Mouse (Mus musculus) midbrain, embryonic 14.5 days (tissue): ENCODE data around the gene Slc35e2. TPM values are rescaled to one million over a fixed set of nuclear protein-coding genes. Genes with fewer than 3 reads are reported as not detected.

ENCODE experiments used
- ATAC-seq: fragments of 200-750 bp; cut with Nextera tagmentation; 2 replicates; pipeline ENCODE4 v1.8.0; 2017; ENCODE audit warnings: moderate number of reproducible peaks, moderate library complexity; ENCODE audit not compliant: low FRiP score, low TSS enrichment
- DNase-seq: peaks from one replicate; pipeline ENCODE4 v3.0.0-alpha.2; 2015
- H3K27ac ChIP-seq: fragments of 300-500 bp; sonication (generic); replicated peaks from 2 replicates; pipeline ENCODE4 v1.5.1; 2014; ENCODE audit warnings: mild to moderate bottlenecking, low read depth, low read length, moderate library complexity
- H3K27me3 ChIP-seq: fragments of 300-500 bp; sonication (generic); 2 replicates; pipeline ENCODE4 v1.6.1; 2014; ENCODE audit warnings: low read length, control low read depth, mixed read lengths; ENCODE audit not compliant: control insufficient read depth, insufficient read depth
- H3K36me3 ChIP-seq: fragments of 300-500 bp; sonication (generic); 2 replicates; pipeline ENCODE4 v1.6.1; 2014; ENCODE audit warnings: low read length, control low read depth; ENCODE audit not compliant: control insufficient read depth, insufficient read depth
- H3K4me1 ChIP-seq: fragments of 300-500 bp; sonication (generic); 2 replicates; pipeline ENCODE4 v1.6.1; 2014; ENCODE audit warnings: mild to moderate bottlenecking, antibody characterized with exemption, low read length, control low read depth; ENCODE audit not compliant: control insufficient read depth, insufficient read depth
- H3K4me2 ChIP-seq: fragments of 300-500 bp; sonication (generic); 2 replicates; pipeline ENCODE4 v1.6.1; 2014; ENCODE audit warnings: mild to moderate bottlenecking, low read length, moderate library complexity
- H3K4me3 ChIP-seq: fragments of 300-500 bp; sonication (generic); replicated peaks from 2 replicates; pipeline ENCODE4 v1.5.1; 2014; ENCODE audit warnings: low read depth, low read length
- H3K9ac ChIP-seq: fragments of 300-500 bp; sonication (generic); replicated peaks from 2 replicates; pipeline ENCODE4 v1.6.1; 2014; ENCODE audit warnings: mild to moderate bottlenecking, low read length, moderate library complexity
- H3K9me3 ChIP-seq: fragments of 300-500 bp; sonication (generic); 2 replicates; pipeline ENCODE4 v1.6.1; 2016; ENCODE audit warnings: low read length, control low read depth, mixed read lengths; ENCODE audit not compliant: control insufficient read depth
- WGBS: fragments of 180-500 bp; shearing (Covaris S2); extraction: QIAGEN DNeasy Blood & Tissue Kit; methylation state at CpG from one replicate; pipeline ENCODE4 v1.1.7; 2014; 5-methylcytosine and 5-hydroxymethylcytosine counted together
- polyA plus RNA-seq: library from polyadenylated mRNA; unstranded; fragments of >200 nt; fragmentation: Nextera tagmentation; extraction: Ambion mirVana; gene quantifications from 2 replicates; pipeline ENCODE4 v1.2.1, GENCODE M21; 2014

Slc35e2 gene
- polyA plus RNA-seq, 1 experiment from 2014 or later: 19.9 TPM

GRCm38 (mm10) chr4:155573155-155573554 lies 28.1 kb upstream of the Slc35e2 start:
- Histone ChIP-seq H3K27me3 (no peaks in the 10 kb centered on the region), H3K4me3 (no peak overlapping the region), H3K9ac (no peak overlapping the region), H3K36me3 (peaks cover 13% of the 10 kb centered on the region), H3K4me2 (no peak overlapping the region), H3K27ac (no peak overlapping the region), H3K4me1 (no peaks in the 10 kb centered on the region), H3K9me3 (no peaks in the 10 kb centered on the region)
- 96% methylated on average over 2 of the region's 2 CpGs for WGBS
- DNase-seq (no peak), ATAC-seq (no peak)

GRCm38 (mm10) chr4:155573876-155574275 lies 27.3 kb upstream of the Slc35e2 start:
- H3K27me3 ChIP-seq: no peaks in the 10 kb centered on the region
- H3K27ac ChIP-seq: no peak overlapping the region
- WGBS: 98% methylated on average over 9 of the region's 9 CpGs
- ATAC-seq (no peak), DNase-seq (no peak)
- H3K9ac ChIP-seq: no peak overlapping the region
- no peaks in the 10 kb centered on the region for H3K4me1 ChIP-seq
- H3K4me2 ChIP-seq: no peak overlapping the region
- H3K36me3 ChIP-seq: peaks cover 20% of the 10 kb centered on the region
- no peaks in the 10 kb centered on the region for H3K9me3 ChIP-seq
- no peak overlapping the region for H3K4me3 ChIP-seq

- no peak overlapping the region for H3K4me2 ChIP-seq
Observed at GRCm38 (mm10) chr4:155574931-155575330, 26.3 kb upstream of the Slc35e2 start.

GRCm38 (mm10) chr4:155575521-155575920 lies 25.7 kb upstream of the Slc35e2 start:
- H3K9ac ChIP-seq: no peak overlapping the region
- H3K4me2 ChIP-seq: no peak overlapping the region
- ATAC-seq (no peak), DNase-seq (no peak)
- H3K27me3 ChIP-seq: no peaks in the 10 kb centered on the region
- H3K4me1 ChIP-seq: no peaks in the 10 kb centered on the region
- no peaks in the 10 kb centered on the region for H3K9me3 ChIP-seq
- no peak overlapping the region for H3K4me3 ChIP-seq
- H3K36me3 ChIP-seq: peaks cover 28% of the 10 kb centered on the region
- WGBS: 91% methylated on average over 8 of the region's 8 CpGs
- no peak overlapping the region for H3K27ac ChIP-seq

More at GRCm38 (mm10) chr4:155574931-155575330, 26.3 kb upstream of the Slc35e2 start:
- H3K9ac ChIP-seq: no peak overlapping the region
- WGBS: 91% methylated on average over 11 of the region's 11 CpGs
- H3K4me1 ChIP-seq: no peaks in the 10 kb centered on the region
- H3K27me3 ChIP-seq: no peaks in the 10 kb centered on the region
- H3K4me3 ChIP-seq: no peak overlapping the region
- peaks cover 27% of the 10 kb centered on the region for H3K36me3 ChIP-seq
- ATAC-seq (no peak), DNase-seq (no peak)
- H3K9me3 ChIP-seq: no peaks in the 10 kb centered on the region
- H3K27ac ChIP-seq: no peak overlapping the region

DNA sequence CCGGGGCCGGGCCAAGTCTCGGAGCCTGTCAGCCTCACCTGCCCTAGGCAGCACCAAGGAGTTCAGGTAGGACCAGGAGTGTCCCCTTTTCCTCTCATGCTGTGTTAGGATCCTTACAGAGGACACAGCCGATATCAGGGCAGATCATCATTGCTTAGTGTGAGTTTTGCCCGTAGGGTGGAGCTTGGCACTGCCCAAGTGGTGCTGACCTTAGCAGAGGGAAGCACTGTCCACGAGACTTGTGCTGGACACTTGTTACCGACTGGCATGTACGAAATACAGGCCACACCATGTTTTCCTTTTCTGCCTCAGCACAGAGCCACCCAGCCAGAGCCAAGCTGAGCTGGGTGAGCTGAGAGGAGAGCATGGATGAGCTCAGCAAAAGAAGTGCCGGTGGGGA lies 24.1 kb upstream of the Slc35e2 start:
- Histone ChIP-seq H3K4me2 (no peak overlapping the region), H3K4me1 (no peaks in the 10 kb centered on the region), H3K36me3 (peaks cover 40% of the 10 kb centered on the region), H3K27me3 (no peaks in the 10 kb centered on the region), H3K9ac (no peak overlapping the region), H3K27ac (no peak overlapping the region), H3K9me3 (no peaks in the 10 kb centered on the region), H3K4me3 (no peak overlapping the region)
- WGBS: 93% methylated on average over 9 of the region's 9 CpGs
- ATAC-seq (no peak), DNase-seq (no peak)

- Histone ChIP-seq H3K4me1 (no peaks in the 10 kb centered on the region), H3K27me3 (no peaks in the 10 kb centered on the region), H3K9me3 (no peaks in the 10 kb centered on the region), H3K4me2 (no peak overlapping the region), H3K36me3 (peaks cover 46% of the 10 kb centered on the region), H3K4me3 (no peak overlapping the region), H3K27ac (no peak overlapping the region), H3K9ac (no peak overlapping the region)
- 89% methylated on average over 5 of the region's 5 CpGs for WGBS
- ATAC-seq (no peak), DNase-seq (no peak)
Observed at GRCm38 (mm10) chr4:155577741-155578140, 23.5 kb upstream of the Slc35e2 start.

DNA sequence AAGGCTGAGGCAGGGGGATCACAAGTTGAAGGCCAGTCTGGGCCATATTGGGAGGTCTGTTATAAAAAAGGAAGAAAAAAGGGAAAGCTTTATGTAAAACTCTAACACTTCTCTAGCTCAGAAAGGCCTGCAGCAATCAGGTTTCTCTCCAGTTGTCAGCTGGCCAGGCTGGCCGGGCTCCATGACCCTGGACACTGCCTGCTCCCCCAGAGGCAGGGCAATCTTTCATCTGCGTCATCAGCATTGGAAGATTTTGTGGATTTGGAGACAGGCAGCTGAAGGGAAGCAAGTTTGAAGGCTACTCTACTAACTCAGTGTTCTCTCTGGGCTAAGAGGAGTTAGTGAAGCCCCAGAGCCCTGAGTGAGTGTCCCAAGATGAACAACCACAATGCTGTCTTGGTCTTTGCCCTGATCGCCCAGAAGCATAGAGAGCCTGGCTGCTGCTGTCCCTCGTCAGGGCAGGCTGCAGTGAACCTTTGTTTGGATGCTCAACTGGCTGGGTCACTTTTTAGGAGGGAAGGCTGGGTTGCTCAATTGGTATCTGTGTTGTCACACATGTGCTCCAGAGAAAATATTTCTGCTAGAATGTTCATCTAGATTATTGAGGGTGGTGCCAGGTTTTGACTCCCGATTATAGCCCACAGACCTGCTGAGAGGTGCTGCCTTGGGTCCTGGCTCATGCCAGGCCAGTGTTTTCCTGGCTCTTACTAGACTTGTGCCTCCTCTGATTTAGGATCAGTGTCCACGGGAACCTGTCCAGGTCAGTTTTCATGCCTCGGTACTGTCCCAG lies 22.7 kb upstream of the Slc35e2 start:
- peaks cover 51% of the 10 kb centered on the region for H3K36me3 ChIP-seq
- no peak for DNase-seq
- H3K4me3 ChIP-seq: no peak overlapping the region
- no peak for ATAC-seq
- H3K9ac ChIP-seq: no peak overlapping the region
- no peaks in the 10 kb centered on the region for H3K27me3 ChIP-seq
- no peaks in the 10 kb centered on the region for H3K4me1 ChIP-seq
- 90% methylated on average over 7 of the region's 7 CpGs for WGBS
- no peak overlapping the region for H3K4me2 ChIP-seq
- no peak overlapping the region for H3K27ac ChIP-seq
- H3K9me3 ChIP-seq: no peaks in the 10 kb centered on the region

GRCm38 (mm10) chr4:155580420-155580819 lies 20.8 kb upstream of the Slc35e2 start:
- H3K27me3 ChIP-seq: no peaks in the 10 kb centered on the region
- ATAC-seq (no peak), DNase-seq (peak; percentile 81)
- no peak overlapping the region for H3K9ac ChIP-seq
- H3K4me2 ChIP-seq: no peak overlapping the region
- H3K27ac ChIP-seq: no peak overlapping the region
- peaks cover 70% of the 10 kb centered on the region for H3K36me3 ChIP-seq
- no peaks in the 10 kb centered on the region for H3K4me1 ChIP-seq
- no peaks in the 10 kb centered on the region for H3K9me3 ChIP-seq
- no peak overlapping the region for H3K4me3 ChIP-seq
- 24% methylated on average over 1 of the region's 1 CpGs for WGBS

DNA sequence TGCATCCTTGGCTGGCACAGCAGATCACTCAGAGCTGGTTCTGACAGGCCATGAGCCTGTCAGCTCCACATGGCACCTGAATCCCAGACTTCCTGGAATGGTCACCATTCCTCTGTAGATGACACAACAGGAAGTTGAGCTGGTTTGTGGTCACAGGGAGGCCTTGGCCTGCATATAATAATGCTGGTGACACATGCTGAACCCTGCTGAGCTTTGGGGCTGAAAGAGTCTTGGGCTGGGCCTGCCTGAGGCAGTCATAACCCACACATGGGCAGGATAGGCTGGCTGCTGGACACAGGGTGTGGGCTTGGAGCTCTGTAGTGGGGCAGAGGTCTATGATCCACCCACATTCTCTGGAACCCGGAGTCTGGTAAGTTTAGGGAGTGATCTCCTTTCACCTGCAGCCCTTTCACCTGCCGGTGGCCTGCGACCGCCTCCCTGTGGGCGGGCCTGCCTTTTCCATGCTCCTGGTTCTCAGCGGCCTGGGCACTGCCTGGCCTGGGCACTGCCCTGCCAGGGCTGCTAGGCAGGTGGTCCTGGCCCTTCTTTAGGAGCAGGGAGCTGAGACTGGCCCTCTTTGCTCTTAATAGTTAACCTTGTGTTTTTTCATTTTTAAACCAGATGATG lies 18.8 kb upstream of the Slc35e2 start:
- H3K36me3 ChIP-seq: peaks cover 84% of the 10 kb centered on the region
- ATAC-seq: no peak
- DNase-seq: no peak
- H3K4me2 ChIP-seq: no peak overlapping the region
- H3K4me1 ChIP-seq: no peaks in the 10 kb centered on the region
- H3K4me3 ChIP-seq: no peak overlapping the region
- H3K27me3 ChIP-seq: no peaks in the 10 kb centered on the region
- no peak overlapping the region for H3K9ac ChIP-seq
- 95% methylated on average over 6 of the region's 6 CpGs for WGBS
- no peak overlapping the region for H3K27ac ChIP-seq
- H3K9me3 ChIP-seq: no peaks in the 10 kb centered on the region
